Comparison of ENCODE assay signal across 12 mouse cellular contexts in the genomic region with DNA sequence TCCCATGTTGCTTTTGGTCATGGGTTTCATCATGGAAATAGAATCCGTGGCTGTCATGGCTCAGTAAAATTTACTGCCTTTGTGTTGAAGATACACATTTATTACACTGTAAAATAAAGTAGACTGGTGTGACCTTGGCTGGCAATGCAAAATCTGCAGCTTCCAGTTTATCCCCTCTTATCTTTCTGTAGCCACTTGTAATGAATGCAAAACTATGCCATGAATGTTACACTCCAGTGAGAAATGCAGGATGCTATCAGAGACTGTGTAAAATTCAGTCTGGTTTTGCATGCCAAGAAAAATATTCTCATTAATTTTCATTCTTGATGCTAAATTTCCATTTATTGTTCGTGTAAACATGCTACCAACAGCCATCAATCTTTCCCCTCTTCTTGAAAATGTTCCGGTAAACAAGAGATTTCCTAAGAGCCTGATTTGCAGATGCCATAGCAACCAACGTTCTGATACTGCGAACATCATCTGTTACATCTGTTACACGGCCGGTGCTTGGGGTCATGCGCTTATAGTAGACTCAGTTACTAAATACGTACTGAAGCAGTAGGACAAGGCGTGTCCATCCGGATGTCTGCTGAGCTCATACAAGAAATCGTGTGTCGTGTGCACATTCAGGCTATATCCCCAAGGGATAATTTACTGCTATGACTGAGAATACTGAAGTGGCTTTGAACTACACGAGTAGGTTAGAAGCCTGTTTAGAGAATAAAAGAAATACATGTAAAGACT.
A peak's percentile ranks its signal among the peaks of the same experiment; 100 is the strongest.
DNase-seq lines count a peak whose midpoint lies in the region; ATAC-seq and TF ChIP-seq lines count a peak whose summit lies in the region.
"Had no signal": no experiment of that assay in that cellular context is flagged by ENCODE, and none has a peak within 500 bp of the region (broad histone marks: within the 10 kb centered on the region; RNA-seq: fewer than 3 reads in every experiment).

No protein-coding gene starts in this region.

- DNase-seq in frontal cortex, postnatal 36 days (ENCODE audit: low spot score in 2 of 2): no peak
- no peak for DNase-seq in midbrain, embryonic 11.5 days (ENCODE audit: low spot score, missing footprints)
- peak; percentile 56 for DNase-seq in midbrain, postnatal 0 days (ENCODE audit: low spot score)
- no peak for DNase-seq in thymus, postnatal 36 days
- DNase-seq in gastrocnemius, postnatal 10 days: no peak

- H3K27me3 ChIP-seq in midbrain, embryonic 13.5 days: no peaks in the 10 kb centered on the region
- no peaks in the 10 kb centered on the region for H3K27me3 ChIP-seq in midbrain, embryonic 11.5 days (ENCODE audit: control insufficient read depth, insufficient read depth, low read length)
- no peaks in the 10 kb centered on the region for H3K27me3 ChIP-seq in hindbrain, embryonic 15.5 days
- H3K27me3 ChIP-seq in midbrain, postnatal 0 days (ENCODE audit: insufficient read depth, low read length): no peaks in the 10 kb centered on the region
- H3K27me3 ChIP-seq: embryonic facial prominence, embryonic 12.5 days; liver, embryonic 15.5 days; neural tube, embryonic 12.5 days; stomach, embryonic 15.5 days had no signal

- no peaks in the 10 kb centered on the region for H3K36me3 ChIP-seq in midbrain, embryonic 13.5 days
- H3K36me3 ChIP-seq in midbrain, embryonic 11.5 days (ENCODE audit: control insufficient read depth, insufficient read depth, low read length): no peaks in the 10 kb centered on the region
- H3K36me3 ChIP-seq in hindbrain, embryonic 15.5 days: no peaks in the 10 kb centered on the region
- no peaks in the 10 kb centered on the region for H3K36me3 ChIP-seq in midbrain, postnatal 0 days (ENCODE audit: insufficient read depth, low read length)
- H3K36me3 ChIP-seq: embryonic facial prominence, embryonic 12.5 days; liver, embryonic 15.5 days; neural tube, embryonic 12.5 days; stomach, embryonic 15.5 days had no signal

- ATAC-seq in frontal cortex, adult (ENCODE audit: low TSS enrichment): peak; percentile 78
- 0 out of 2 replicates have a peak, but pooled peaks have one; percentile 48 for ATAC-seq in midbrain, embryonic 13.5 days
- no peak for ATAC-seq in midbrain, embryonic 11.5 days (ENCODE audit: low FRiP score)
- peak; percentile 66; the same call in 1 of the 2 replicates for ATAC-seq in hindbrain, embryonic 15.5 days (ENCODE audit: low FRiP score, low read depth)
- peak; percentile 60; the same call in 1 of the 2 replicates for ATAC-seq in midbrain, postnatal 0 days (ENCODE audit: low FRiP score)

- H3K4me1 ChIP-seq in midbrain, embryonic 13.5 days (replicated peaks): no peaks in the 10 kb centered on the region
- H3K4me1 ChIP-seq in midbrain, embryonic 11.5 days (ENCODE audit: control insufficient read depth, insufficient read depth, low read length): no peaks in the 10 kb centered on the region
- H3K4me1 ChIP-seq in hindbrain, embryonic 15.5 days (replicated peaks): peaks cover 6% of the 10 kb centered on the region
- H3K4me1 ChIP-seq in midbrain, postnatal 0 days (ENCODE audit: insufficient read depth, low read length): 0 out of 2 replicates have a peak, but pooled peaks cover 3% of the 10 kb centered on the region
- H3K4me1 ChIP-seq: embryonic facial prominence, embryonic 12.5 days; liver, embryonic 15.5 days; neural tube, embryonic 12.5 days; stomach, embryonic 15.5 days had no signal

- no peak overlapping the region for H3K27ac ChIP-seq in midbrain, embryonic 13.5 days
- no peak overlapping the region for H3K27ac ChIP-seq in midbrain, embryonic 11.5 days (ENCODE audit: low read depth, low read length)
- H3K27ac ChIP-seq in hindbrain, embryonic 15.5 days (replicated peaks): peak overlapping the region; percentile 12; the same call in 1 of the 2 replicates
- H3K27ac ChIP-seq in midbrain, postnatal 0 days (ENCODE audit: low read depth, low read length): no peak overlapping the region
- H3K27ac ChIP-seq: embryonic facial prominence, embryonic 12.5 days; liver, embryonic 15.5 days; neural tube, embryonic 12.5 days; stomach, embryonic 15.5 days had no signal

- TF ChIP-seq CTCF in midbrain, postnatal 0 days (IDR thresholded peaks at IDR 0.05): no peak

- no peak overlapping the region for H3K4me3 ChIP-seq in midbrain, embryonic 13.5 days (replicated peaks)
- no peak overlapping the region for H3K4me3 ChIP-seq in midbrain, embryonic 11.5 days (ENCODE audit: low read depth, low read length)
- H3K4me3 ChIP-seq in hindbrain, embryonic 15.5 days: no peak overlapping the region
- no peak overlapping the region for H3K4me3 ChIP-seq in midbrain, postnatal 0 days (ENCODE audit: low read depth, low read length)
- H3K4me3 ChIP-seq: embryonic facial prominence, embryonic 12.5 days; liver, embryonic 15.5 days; neural tube, embryonic 12.5 days; stomach, embryonic 15.5 days had no signal

- 76% methylated on average over 14 of the region's 14 CpGs for WGBS in midbrain, embryonic 13.5 days
- 90% methylated on average over 14 of the region's 14 CpGs for WGBS in midbrain, embryonic 11.5 days
- WGBS in hindbrain, embryonic 15.5 days: 52% methylated on average over 14 of the region's 14 CpGs
- 56% methylated on average over 14 of the region's 14 CpGs for WGBS in midbrain, postnatal 0 days

- no peak overlapping the region for H3K9ac ChIP-seq in midbrain, embryonic 13.5 days (replicated peaks)
- no peak overlapping the region for H3K9ac ChIP-seq in midbrain, embryonic 11.5 days (ENCODE audit: low read length)
- no peak overlapping the region for H3K9ac ChIP-seq in hindbrain, embryonic 15.5 days
- H3K9ac ChIP-seq in midbrain, postnatal 0 days (replicated peaks; ENCODE audit: low read length, poor library complexity, severe bottlenecking): no peak overlapping the region
- H3K9ac ChIP-seq: embryonic facial prominence, embryonic 12.5 days; liver, embryonic 15.5 days; neural tube, embryonic 12.5 days; stomach, embryonic 15.5 days had no signal

- no peaks in the 10 kb centered on the region for H3K9me3 ChIP-seq in midbrain, embryonic 13.5 days
- H3K9me3 ChIP-seq in midbrain, embryonic 11.5 days (ENCODE audit: control insufficient read depth, low read length): no peaks in the 10 kb centered on the region
- no peaks in the 10 kb centered on the region for H3K9me3 ChIP-seq in hindbrain, embryonic 15.5 days
- no peaks in the 10 kb centered on the region for H3K9me3 ChIP-seq in midbrain, postnatal 0 days (ENCODE audit: low read length)
- H3K9me3 ChIP-seq: embryonic facial prominence, embryonic 12.5 days; liver, embryonic 15.5 days; neural tube, embryonic 12.5 days; stomach, embryonic 15.5 days had no signal

- H3K4me2 ChIP-seq in midbrain, embryonic 13.5 days (replicated peaks): no peak overlapping the region
- no peak overlapping the region for H3K4me2 ChIP-seq in midbrain, embryonic 11.5 days
- peak overlapping the region; percentile 10; the same call in 1 of the 2 replicates for H3K4me2 ChIP-seq in hindbrain, embryonic 15.5 days
- no peak overlapping the region for H3K4me2 ChIP-seq in midbrain, postnatal 0 days (ENCODE audit: low read depth, low read length, poor library complexity, severe bottlenecking)
- H3K4me2 ChIP-seq: embryonic facial prominence, embryonic 12.5 days; liver, embryonic 15.5 days; neural tube, embryonic 12.5 days; stomach, embryonic 15.5 days had no signal
